Mouse (Mus musculus) urinary bladder, adult 18-20 months (tissue): ENCODE measurements at regions not wholly inside any gene's neighbourhood (a gene's known extent, or its start where the extent isn't known, plus 50 kb on each side); places are given as distances from the start of the nearest gene placed in this dataset.

ENCODE experiments used
- DNase-seq, 2 experiments: peaks; one replicate each; pipeline ENCODE4 v3.0.0; 2022; ENCODE audit warnings: low spot score in 2 of 2, mixed read lengths in 2 of 2

DNA sequence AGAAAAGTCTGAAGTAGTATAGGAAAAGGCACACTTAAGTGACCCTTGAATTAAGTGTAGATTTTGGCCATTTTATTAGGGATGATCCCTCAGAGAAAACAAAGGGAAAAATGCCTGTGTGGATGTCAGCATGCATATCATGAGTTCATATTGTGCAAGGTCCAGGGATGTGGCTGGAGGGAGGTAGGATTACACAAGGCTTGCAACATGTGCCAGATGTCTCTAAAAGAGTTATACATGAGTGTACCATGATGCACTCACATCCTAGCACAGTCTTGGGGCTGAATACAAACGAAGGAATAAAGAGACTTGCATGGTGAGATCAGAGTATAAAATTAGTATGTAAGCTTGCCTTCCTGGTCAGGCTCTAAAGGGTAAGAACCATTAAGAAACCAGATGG, 233.7 kb upstream of the Ldb2 start:
- no peak for DNase-seq

DNA sequence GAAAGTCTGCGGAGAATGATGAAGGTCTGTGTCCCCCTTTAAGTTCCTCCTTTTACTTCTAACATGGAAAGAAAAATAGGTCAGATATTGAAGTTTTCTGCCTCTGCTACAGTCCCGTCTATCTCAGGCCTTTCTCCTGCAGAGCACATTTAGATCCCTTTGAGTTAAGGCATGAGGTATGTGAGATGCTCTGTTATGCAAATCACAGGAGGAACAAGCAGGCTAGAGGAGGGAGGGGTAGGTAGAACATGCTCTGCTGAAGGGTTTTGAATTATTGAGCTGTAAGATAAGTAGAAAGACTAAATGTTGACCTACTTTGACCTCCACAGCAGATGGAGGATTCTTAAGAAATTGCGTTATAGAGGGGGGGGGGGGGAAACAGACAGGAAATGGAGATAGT, 228.4 kb upstream of the Ldb2 start:
- DNase-seq = no peak

DNA sequence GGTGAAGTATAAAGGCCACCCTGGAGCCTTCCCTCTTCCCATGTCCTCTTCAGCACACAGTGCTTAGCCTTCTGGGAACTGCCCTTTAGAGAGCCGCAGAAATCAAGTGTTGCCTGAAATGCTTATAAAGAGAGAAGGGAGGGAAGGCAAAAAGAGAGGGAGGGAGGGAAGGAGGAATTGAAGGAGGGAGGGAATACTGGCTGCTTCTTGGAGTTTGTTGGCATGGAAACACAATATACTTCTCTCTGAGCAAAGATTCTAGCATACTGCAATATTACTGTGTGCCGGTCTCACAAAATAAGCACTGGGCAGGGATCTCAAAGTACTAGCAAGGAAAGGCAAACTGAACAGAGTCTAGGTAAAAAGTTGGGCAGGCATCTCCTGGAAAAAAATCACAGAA, 225.9 kb upstream of the Ldb2 start:
- no peak for DNase-seq

DNA sequence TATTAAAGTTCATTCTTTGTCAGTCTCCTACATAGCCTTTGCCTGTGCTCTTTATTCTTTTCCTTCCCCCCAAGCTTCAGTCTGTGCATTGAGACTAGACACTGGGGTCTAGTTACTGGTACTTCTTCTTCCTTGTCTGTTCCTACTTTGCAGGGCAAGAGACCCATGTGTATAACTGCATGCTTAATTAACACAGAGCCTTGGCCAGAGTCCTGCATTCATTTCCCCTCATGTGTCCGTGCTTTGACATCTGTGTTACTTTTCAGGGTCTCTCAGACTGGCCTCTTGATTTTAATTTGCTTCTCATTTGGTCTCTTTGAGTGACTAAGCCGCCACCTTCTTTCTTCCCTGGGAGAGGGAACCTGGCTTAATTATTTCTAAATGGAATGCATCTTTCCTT, 208.4 kb upstream of the Ldb2 start:
- no peak for DNase-seq

DNA sequence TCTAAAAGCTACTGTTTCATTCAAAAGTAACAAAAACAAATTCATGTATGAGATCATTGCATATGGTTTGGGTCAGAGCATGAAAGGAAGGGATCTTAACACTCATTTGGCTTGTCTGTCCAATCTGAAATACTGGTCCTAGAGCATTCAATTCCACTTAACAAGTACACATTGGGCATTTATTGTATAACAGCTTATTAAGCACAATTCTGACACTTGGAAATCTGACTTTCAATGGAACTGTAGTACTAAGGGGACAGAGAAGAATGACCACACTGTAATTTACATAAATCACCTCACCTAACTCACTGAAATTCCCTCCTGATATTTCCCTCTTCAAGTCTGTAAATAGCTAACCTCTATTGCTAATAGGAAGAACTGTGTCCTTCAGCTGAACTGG, 201.5 kb upstream of the Ldb2 start:
- no peak for DNase-seq

DNA sequence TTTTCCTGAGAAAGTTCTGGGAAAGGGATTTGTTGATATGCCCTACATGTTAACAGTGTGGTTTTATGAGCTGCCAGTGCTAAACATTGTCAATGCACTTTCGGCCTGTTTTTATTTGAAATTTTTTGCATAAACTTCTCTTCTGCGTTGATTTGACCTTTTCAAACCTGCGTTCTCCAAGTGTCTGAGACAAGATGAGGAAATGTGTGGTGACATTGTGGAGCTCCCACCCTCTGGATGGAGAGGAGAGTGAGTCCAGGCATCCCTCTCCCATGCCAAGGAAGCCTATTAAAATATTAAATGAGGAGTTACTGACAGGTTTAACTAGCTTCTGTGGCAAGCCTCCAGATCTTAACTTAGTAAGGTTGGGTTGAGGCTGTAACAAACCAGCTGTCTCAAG, 199.6 kb upstream of the Ldb2 start:
- DNase-seq = no peak

DNA sequence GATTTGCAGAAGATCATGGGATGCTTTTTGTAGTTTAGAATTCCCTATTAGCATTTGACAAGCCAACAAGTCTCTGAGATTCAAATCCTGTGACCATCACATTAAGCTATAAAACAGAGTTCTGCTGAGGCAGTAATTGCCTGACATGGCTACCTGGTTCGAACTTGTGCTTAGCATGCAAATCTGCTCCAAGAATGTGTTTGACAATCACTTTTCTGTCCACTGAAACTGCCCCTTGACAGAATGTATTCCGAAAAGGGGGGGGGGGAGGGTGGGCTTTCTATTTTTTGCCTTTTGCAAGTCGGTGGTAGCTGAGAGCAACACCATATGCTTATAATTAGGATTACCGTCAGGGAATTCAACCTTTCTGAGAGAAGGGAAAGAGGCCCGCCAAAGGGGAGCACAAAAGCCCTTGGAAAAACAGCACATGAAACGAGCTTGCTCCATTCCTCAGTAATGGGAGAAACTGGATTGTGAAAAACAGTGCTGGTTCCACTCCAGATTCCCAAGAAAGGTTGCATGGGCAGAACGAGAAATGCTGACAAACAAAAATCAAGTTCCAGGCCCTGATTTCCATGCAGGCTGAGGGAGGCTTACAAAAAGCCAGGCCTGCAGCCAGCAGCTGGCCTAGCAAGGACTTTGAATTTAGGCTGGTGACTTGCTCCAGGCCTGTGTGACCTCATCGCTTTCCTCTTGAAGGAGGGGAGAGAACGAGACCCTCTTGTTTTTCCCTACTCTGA, 176.1 kb upstream of the Ldb2 start:
- peak in 1 of 2 experiments; percentile 1 for DNase-seq

DNA sequence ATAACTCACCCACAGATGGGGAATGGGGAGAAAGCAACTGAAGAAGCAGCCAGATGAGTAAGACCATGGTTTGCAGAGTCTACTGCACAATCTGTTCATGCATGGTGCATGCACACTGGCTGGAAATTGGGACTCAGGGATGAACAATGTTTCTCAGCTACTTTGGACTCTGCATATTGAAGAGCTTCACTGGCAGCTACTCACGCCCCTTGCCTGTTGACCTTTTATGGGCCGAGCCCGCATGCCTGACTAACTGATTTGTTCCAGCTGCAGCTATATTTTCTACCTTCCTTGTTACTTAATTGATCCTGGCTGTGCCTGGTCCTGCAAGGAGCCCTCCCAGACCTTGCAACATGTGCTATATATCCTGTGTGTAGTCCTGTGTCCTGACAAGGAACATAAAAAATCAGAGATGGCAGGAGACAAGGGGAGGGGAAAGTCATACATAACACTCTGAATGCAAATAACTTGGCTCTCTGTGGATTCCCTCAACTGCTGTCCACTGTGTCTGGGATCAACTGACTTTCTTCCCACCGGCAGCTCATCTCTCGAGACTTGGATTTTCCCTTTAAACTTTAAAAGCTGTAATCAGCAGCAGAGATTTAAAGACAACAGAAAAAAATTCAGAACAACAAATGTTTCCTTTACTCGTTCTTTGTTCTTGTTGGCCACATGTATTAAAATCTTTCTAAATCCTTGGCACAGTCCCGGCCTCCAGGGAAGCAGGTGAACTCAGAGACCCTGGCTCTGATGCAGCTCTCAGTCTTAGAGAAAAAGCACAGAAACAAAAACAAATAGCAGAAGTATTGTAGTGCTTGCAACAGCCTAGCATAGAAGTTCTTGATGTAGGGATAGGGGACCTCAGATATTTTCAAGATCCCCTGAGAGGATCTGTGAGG, 143.8 kb upstream of the Ldb2 start:
- DNase-seq = peak in 1 of 2 experiments; percentile 13

DNA sequence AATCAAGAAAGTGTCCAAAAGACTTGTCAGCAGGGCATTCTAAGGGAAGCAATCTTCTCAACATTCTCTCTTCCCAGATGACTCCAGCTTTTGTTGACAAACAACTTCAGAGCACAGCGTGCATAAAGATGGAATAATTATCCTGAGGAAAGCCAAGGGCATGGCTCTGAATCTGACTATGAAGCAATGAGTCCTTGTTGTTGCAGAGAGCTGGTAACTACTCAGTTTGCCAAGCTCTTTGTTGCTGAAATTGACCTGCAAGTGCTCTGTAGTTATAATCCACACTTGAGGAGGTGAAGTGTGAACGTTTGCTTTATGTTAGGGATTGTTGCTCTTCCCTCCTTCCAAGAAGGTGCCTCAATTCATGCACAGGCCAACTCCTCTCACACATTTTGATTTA, 143.1 kb upstream of the Ldb2 start:
- no peak for DNase-seq

DNA sequence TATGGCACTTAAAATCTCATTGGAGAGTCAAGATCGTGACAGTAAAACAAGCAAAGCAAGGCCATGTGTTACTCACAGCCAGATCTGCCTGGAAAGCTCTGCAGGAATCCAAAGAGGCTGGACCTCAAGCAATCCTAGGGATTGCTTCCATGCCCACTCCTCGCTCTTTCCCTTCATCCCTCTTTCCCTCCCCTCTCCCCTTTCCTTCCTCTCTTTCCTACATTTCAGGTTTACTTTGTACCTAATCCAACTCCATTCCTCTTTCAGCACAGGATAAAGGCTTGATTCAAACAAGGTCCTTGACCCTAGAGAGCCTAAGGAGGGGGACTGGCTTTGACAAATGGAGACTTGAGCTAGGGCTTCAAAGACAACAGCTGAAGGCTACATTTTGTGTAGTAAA, 126.0 kb upstream of the Ldb2 start:
- DNase-seq = no peak

DNA sequence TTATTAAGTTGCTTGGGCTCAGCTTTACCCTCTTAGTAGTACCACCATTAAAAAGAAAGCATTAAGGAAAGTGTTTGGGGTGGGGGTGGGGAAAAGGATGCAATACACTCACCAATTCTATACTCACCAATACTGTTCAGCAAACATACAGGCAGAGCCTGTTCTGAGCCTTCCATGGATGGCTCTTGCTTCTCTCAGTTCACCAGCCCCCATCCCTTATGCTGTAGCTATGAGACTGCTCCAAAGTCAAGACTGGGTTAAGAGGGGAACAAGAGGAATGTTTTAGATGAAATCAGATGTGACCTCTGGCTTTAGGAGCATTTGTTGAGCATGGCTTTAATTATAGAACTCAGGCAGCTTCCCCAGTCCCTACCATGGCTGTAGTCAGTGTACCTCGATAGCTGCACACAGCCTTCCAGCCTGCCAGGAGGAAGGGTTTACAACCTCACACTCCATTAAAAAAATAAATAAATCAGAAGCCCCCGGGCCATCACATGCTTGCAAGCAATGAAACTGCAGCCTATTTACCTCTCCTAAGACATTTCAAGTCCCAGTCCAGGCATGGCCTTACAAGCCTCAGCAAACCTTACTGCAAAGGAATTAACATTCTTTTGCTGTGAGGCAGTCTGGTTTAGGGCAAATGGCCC, 122.8 kb upstream of the Ldb2 start:
- DNase-seq = no peak

DNA sequence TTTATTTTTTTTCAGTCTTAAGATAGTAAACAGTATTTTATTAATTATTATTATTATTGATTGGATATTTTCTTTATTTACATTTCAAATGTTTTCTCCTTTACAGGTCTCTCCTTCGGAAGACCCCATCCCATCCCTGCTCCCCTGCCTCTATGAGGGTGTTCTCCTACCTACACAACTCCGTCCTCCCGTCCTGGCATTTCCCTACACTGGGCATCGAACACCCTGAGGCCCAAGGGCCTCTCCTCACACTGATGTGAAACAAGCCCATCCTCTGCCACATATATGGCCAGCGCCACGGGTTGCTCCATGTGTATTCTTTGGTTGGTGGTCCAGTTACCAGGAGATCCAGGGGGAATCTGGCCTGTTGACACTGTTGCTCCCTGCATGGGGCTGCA, 118.3 kb upstream of the Ldb2 start:
- no peak for DNase-seq

DNA sequence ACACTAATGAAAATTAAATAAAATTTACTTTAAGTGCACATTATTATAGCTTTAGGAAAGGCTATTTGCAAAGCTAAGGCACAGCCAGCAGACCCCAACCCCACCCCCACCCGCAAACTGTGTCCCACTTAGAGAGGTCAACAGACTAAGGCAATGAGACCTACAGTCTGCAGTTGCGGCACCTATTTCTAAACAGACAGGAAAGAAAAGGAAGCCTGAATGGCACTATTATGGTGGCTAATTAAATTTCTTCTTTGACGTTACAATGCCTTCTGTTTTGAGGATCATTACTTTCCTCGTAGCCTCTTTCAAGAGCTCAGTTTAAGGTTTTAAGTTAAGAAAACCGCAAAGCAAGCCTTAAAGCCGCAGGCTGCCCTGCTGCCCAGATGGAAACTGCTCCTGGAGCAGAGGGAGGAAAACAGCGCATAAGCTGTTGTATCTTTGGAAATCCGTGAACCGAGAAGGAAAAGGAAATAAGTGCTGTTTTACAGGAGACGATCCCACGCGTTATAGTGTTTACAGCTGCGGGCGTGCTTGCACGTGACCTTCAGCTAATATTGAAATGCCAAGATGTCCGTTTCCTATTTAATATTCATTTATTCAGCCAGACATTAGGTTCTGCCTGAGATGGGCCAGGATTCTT, 117.8 kb upstream of the Ldb2 start:
- no peak for DNase-seq

DNA sequence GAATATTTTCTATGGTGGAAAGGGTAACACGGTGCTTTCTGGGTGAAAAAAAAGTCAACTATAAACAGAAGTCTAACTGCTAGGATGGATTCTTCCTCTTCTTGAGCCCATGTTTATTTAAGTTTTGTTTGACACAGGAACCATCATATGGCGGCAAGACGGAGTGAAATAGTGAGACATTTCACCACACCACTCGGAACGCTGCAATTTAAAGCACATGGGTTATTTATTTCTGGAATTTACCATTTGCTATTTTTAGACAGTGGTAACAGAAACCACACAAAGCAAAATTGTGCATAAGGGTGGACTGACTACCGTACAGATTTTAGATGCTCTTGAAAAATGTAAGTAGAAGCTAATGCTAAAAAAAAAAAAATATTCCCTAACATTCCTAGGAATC, 103.1 kb upstream of the Ldb2 start:
- DNase-seq = no peak

DNA sequence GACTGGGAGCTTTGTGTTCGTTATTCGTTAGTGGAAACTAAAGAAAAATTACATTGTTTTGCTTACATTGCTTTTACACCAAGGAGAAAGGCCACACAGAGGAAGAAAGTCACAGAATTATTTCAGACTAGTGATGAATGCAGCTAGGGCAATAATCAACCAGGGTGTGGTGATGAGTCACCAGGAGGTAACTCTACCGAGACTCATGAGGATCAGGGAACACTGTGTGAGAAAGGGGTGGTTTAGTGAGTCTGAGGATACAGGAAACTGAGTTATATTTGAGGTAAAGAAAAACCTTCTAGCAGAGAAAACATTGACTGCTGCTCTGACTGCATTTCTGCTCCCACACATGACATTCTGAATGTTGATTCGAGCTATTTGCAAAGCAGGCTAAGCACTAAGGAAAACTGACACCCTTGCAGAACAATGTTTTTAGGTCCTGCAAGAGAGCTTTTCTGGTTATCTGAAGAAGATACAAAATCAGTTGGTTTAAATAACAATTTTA, 87.1 kb upstream of the Ldb2 start:
- DNase-seq = no peak

DNA sequence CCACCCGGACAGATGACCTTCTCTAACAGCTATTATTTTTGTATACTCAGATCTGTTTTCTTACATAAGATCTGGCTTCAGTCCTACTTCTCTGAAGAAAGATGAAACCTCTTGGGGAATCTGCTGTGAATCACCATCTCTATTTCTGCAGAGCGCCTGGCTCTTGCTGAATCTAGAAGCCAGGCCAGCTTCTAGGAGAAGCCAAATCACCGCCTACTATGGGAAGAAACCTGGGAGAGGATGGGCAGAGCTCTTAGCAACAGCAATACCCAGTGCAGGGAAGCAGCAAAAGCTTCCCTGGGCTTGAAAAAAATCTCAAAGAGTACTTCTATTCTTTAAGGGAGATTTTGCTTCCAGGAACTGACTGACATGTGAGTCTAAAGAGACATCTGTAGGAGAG, 77.5 kb upstream of the Ldb2 start:
- peak in 1 of 2 experiments; percentile 49 for DNase-seq

DNA sequence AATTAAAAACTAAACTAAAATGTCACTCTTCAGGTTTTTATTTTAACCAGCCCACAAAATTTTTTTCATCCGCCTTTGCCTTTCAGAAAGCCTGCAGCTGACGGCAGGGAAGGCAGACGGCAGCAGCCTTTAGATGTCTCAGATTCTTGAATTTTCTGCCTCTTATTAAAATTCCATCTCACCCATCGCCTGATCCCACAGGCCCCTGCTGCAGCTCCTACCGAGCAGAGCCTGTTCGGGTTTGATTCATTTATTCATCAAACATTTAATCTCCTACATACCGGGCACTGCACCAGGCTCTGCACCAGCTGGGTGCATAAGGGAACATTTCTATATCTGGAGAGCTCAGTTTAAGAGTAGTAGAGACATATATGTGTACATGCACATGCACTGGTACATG, 72.8 kb upstream of the Ldb2 start:
- DNase-seq = no peak

DNA sequence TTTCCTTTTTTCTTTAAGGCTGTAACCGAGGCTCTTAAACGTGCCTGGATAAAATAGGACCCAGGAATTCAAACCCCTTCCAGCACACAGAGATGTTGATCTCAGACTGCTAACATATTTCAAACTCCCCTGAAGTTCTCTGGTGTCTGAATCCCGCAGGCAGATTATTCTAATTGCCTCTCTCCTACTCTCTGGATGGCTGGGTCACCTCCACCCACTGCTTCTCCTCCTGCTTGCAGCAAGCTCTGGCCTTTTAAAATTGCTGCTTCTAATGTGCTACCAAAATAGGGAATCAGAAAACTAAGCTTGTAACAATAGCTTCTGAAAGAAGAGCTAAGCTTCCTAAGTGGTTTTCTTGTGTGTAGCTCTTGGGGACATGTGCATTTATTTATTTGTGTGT, 64.4 kb upstream of the Ldb2 start:
- DNase-seq = no peak

DNA sequence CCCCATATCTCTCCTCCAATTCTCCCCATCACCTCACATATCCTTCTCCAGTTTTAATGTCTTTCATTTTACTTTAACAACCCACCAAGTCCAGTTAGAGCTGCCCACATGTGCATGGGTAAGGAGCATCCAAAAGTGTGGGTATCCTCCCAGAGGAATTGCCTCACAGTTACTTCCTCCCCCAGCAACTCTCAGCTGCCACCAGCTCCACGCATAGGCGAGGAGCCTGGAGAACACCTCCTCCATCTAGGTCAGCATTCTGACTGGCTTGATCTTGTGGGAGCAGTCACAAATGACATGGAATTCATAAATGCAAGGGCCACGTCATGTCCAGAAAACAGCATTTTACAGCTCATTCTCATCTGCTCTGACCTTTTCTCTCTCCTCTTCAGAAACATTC, 63.9 kb upstream of the Ldb2 start:
- no peak for DNase-seq

DNA sequence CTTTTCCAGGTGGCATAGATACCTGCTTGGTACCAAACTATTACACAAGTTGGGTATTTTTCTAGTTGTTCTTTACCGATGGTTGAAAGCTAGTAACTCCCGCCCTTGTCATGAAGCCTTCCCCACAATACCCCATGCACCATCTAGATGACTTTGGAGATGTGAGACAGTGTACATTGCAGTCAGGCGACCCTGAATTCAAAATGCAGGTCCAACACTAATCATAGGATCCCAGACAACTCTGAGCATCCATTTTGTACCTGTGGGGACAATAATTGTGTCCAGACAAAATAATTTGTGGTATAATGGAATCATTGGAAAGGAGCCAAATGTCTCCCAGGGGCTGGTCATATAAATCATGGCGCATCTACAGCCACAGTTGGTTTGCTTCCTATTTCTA, 54.7 kb upstream of the Ldb2 start:
- DNase-seq = no peak
